22 mouse cellular contexts compared by ENCODE assay signal in genomic region chr2:155507721-155508470, GRCm38 (mm10). TPM values are rescaled to one million over a fixed set of nuclear protein-coding genes. Genes with fewer than 3 reads are reported as not detected.
DNase-seq lines count a peak whose midpoint lies in the region; TF ChIP-seq lines count a peak whose summit lies in the region.
"Had no signal": no experiment of that assay in that cellular context is flagged by ENCODE, and none has a peak within 500 bp of the region (broad histone marks: within the 10 kb centered on the region; RNA-seq: fewer than 3 reads in every experiment).

No protein-coding gene starts in this region.

- no peak overlapping the region for H3K4me3 ChIP-seq in layer of hippocampus, adult 2 months
- H3K4me3 ChIP-seq: heart, adult 2 months; limb, embryonic 15.5 days; liver, embryonic 15.5 days; myocyte; neural tube, embryonic 15.5 days had no signal

- H3K27ac ChIP-seq in layer of hippocampus, adult 2 months, result peak overlapping the region; percentile 85
- H3K27ac ChIP-seq: heart, adult 2 months; limb, embryonic 15.5 days; liver, embryonic 15.5 days; neural tube, embryonic 15.5 days had no signal

- peak; percentile 51 for DNase-seq in layer of hippocampus, adult 11-12 months (ENCODE audit: low spot score)
- no peak for DNase-seq in layer of hippocampus, postnatal 25 days (ENCODE audit: extremely low spot score in 1 of 2, low spot score in 1 of 2)
- DNase-seq in right cerebral cortex, adult 18-20 months, result peak; percentile 71
- no peak for DNase-seq in right cerebral cortex, postnatal 10 days (ENCODE audit: low spot score in 2 of 2)
- DNase-seq in layer of hippocampus, adult 2 months (ENCODE audit: low spot score in 2 of 2), result peak; percentile 49 to 76
- peak; percentile 30 to 54 for DNase-seq in right cerebral cortex, postnatal 36 days (ENCODE audit: low spot score in 2 of 2)
- DNase-seq in lung, postnatal 25 days (ENCODE audit: low spot score), result no peak
- DNase-seq: adrenal gland, postnatal 25 days; cerebellum, adult 11-12 months; cerebellum, postnatal 25 days; embryo, embryonic 11 days; gastrocnemius, postnatal 10 days; heart, adult 2 months; kidney, adult 2 months; kidney, postnatal 10 days; midbrain, embryonic 14.5 days; thymus, postnatal 36 days had no signal

- TF ChIP-seq CTCF in layer of hippocampus, adult 2 months (conservative IDR thresholded peaks at IDR 0.05), result no peak

RNA-seq across cellular contexts. Expression of gene Acss2, which starts 9.9 kb away (rescaled TPM):
- total RNA-seq in layer of hippocampus, postnatal 25 days (2021), result 10 to 100 TPM; 60.8 to 70.2 TPM
- total RNA-seq in layer of hippocampus, adult 2 months (2021), result 10 to 100 TPM; 62.6 to 70.8 TPM

RNA-seq across cellular contexts. Expression of gene Ggt7, which starts 10.1 kb away (rescaled TPM):
- total RNA-seq in layer of hippocampus, postnatal 25 days (2021), result 100 to 1,000 TPM; 111 to 117 TPM
- total RNA-seq in layer of hippocampus, adult 2 months (2021), result 100 to 1,000 TPM; 114 to 124 TPM
- total RNA-seq: megakaryocyte progenitor cell, adult 5-6 weeks had no signal

RNA-seq across cellular contexts. Expression of gene Ncoa6, which starts 34.2 kb away (rescaled TPM):
- total RNA-seq in layer of hippocampus, postnatal 25 days (2021), result 10 to 100 TPM; 54.9 to 73.7 TPM
- 10 to 100 TPM; 70.4 to 76.3 TPM for total RNA-seq in layer of hippocampus, adult 2 months (2021)

Comparison
In these comparisons a context has a peak if more than half of its experiments do, and no peak if none do; other contexts are left out.
1. DNase-seq: peak in layer of hippocampus, adult 11-12 months (single experiment), right cerebral cortex, adult 18-20 months (single experiment), layer of hippocampus, adult 2 months (2 of 2) and right cerebral cortex, postnatal 36 days (2 of 2); none in layer of hippocampus, postnatal 25 days (0 of 2), right cerebral cortex, postnatal 10 days (0 of 2) and lung, postnatal 25 days (single experiment).